Mouse (Mus musculus) liver, postnatal 0 days (tissue): ENCODE results near the gene Thap8. TPM values are rescaled to one million over a fixed set of nuclear protein-coding genes. Genes with fewer than 3 reads are reported as not detected.
"Not testable (repeated sequence)": the region's sequence is repeated elsewhere in the genome, so short reads cannot be mapped to it uniquely, and the experiment has no call there.

Source experiments
- ATAC-seq: fragments of 200-750 bp; cut with Nextera tagmentation; 2 replicates; pipeline ENCODE4 v1.8.0; 2017; ENCODE audit warnings: mild to moderate bottlenecking, moderate library complexity
- DNase-seq: peaks from one replicate; pipeline ENCODE4 v3.0.0-alpha.2; 2016
- H3K27ac ChIP-seq: fragments of 300-500 bp; sonication (generic); 2 replicates; pipeline ENCODE4 v1.5.1; 2014; ENCODE audit warnings: antibody characterized with exemption, moderate library complexity, mild to moderate bottlenecking, low read depth
- H3K27me3 ChIP-seq: fragments of 300-500 bp; sonication (generic); 2 replicates; pipeline ENCODE4 v1.6.1; 2014; ENCODE audit warnings: low read length, control low read depth, mixed read lengths; ENCODE audit not compliant: insufficient read depth
- H3K36me3 ChIP-seq: fragments of 300-500 bp; sonication (generic); replicated peaks from 2 replicates; pipeline ENCODE4 v1.6.1; 2014; ENCODE audit warnings: mild to moderate bottlenecking, control low read depth, low read length, moderate library complexity, mixed read lengths; ENCODE audit not compliant: insufficient read depth
- H3K4me1 ChIP-seq: fragments of 300-500 bp; sonication (generic); 2 replicates; pipeline ENCODE4 v1.6.1; 2014; ENCODE audit warnings: antibody characterized with exemption, mild to moderate bottlenecking, control low read depth; ENCODE audit not compliant: insufficient read depth
- H3K4me2 ChIP-seq: fragments of 300-500 bp; sonication (generic); 2 replicates; pipeline ENCODE4 v1.6.1; 2014; ENCODE audit warnings: low read depth, mild to moderate bottlenecking, low read length, moderate library complexity, mixed read lengths
- H3K4me3 ChIP-seq: fragments of 300-500 bp; sonication (generic); 2 replicates; pipeline ENCODE4 v1.5.1; 2014; ENCODE audit warnings: low read depth, low read length
- H3K9ac ChIP-seq: fragments of 300-500 bp; sonication (generic); replicated peaks from 2 replicates; pipeline ENCODE4 v1.6.1; 2014; ENCODE audit warnings: mild to moderate bottlenecking, moderate library complexity
- H3K9me3 ChIP-seq: fragments of 300-500 bp; sonication (generic); 2 replicates; pipeline ENCODE4 v1.6.1; 2016; ENCODE audit warnings: mild to moderate bottlenecking, control low read depth, low read length, mixed read lengths
- CTCF ChIP-seq: sonication (generic); IDR thresholded peaks from 2 replicates; pipeline ENCODE4 v1.5.1; 2016; ENCODE audit warnings: antibody characterized with exemption, low read depth
- EP300 ChIP-seq: IDR thresholded peaks from 2 replicates; pipeline ENCODE4 v1.6.1; 2016; ENCODE audit warnings: antibody characterized with exemption, low read depth, mild to moderate bottlenecking
- WGBS: fragments of 180-500 bp; shearing (Covaris S2); extraction: QIAGEN DNeasy Blood & Tissue Kit; methylation state at CpG from one replicate; pipeline ENCODE4 v1.1.7; 2014; ENCODE audit not compliant: insufficient replicate concordance; 5-methylcytosine and 5-hydroxymethylcytosine counted together
- polyA plus RNA-seq: library from polyadenylated mRNA; unstranded; fragments of >200 nt; fragmentation: Nextera tagmentation; extraction: Ambion mirVana; gene quantifications from 2 replicates; pipeline ENCODE4 v1.2.1, GENCODE M21; 2015

Gene Thap8
- polyA plus RNA-seq, 1 experiment from 2014 or later: 0.15 TPM

- 84% methylated on average over 15 of the region's 15 CpGs for WGBS
- Histone ChIP-seq H3K4me3 (no peak overlapping the region), H3K36me3 (0 out of 2 replicates have a peak, but pooled peaks cover 3% of the 10 kb centered on the region), H3K27ac (no peak overlapping the region), H3K4me2 (no peak overlapping the region), H3K4me1 (peaks cover 8% of the 10 kb centered on the region; the same call in 1 of the 2 replicates), H3K9me3 (no peaks in the 10 kb centered on the region), H3K9ac (no peak overlapping the region), H3K27me3 (no peaks in the 10 kb centered on the region)
- DNase-seq (no peak), ATAC-seq (no peak)
- TF ChIP-seq CTCF (no peak), EP300 (no peak)
Observed at GRCm38 (mm10) chr7:30234276-30234858, 45.5 kb upstream of the Thap8 start.

GRCm38 (mm10) chr7:30235091-30235490 lies 44.8 kb upstream of the Thap8 start:
- Histone ChIP-seq H3K27ac (no peak overlapping the region), H3K9ac (no peak overlapping the region), H3K9me3 (no peaks in the 10 kb centered on the region), H3K36me3 (0 out of 2 replicates have a peak, but pooled peaks cover 3% of the 10 kb centered on the region), H3K4me1 (peaks cover 8% of the 10 kb centered on the region; the same call in 1 of the 2 replicates), H3K4me2 (no peak overlapping the region), H3K4me3 (no peak overlapping the region), H3K27me3 (no peaks in the 10 kb centered on the region)
- WGBS: 85% methylated on average over 8 of the region's 8 CpGs
- ATAC-seq (no peak), DNase-seq (no peak)
- TF ChIP-seq EP300 (no peak), CTCF (no peak)

- ATAC-seq (no peak), DNase-seq (no peak)
- no peak within 1 kb of the TSS for H3K4me2 ChIP-seq
- no peak for TF ChIP-seq EP300
- TF ChIP-seq CTCF: no peak
- H3K27me3 ChIP-seq: no peaks in the 10 kb centered on the region
- no peaks in the 10 kb centered on the region for H3K9me3 ChIP-seq
- H3K4me3 ChIP-seq: no peak within 1 kb of the TSS
- peaks cover 8% of the 10 kb centered on the region; the same call in 1 of the 2 replicates for H3K4me1 ChIP-seq
- WGBS: 79% methylated on average over 4 of the region's 4 CpGs
- no peak within 1 kb of the TSS for H3K27ac ChIP-seq
- no peak within 1 kb of the TSS for H3K9ac ChIP-seq
- 0 out of 2 replicates have a peak, but pooled peaks cover 3% of the 10 kb centered on the region for H3K36me3 ChIP-seq
Observed at GRCm38 (mm10) chr7:30235625-30236024, 44.3 kb upstream of the Thap8 start, which contains the start of gene Ovol3. Ovol3 (minus strand) TSS chr7:30235725.

- not testable (repeated sequence) for H3K9me3 ChIP-seq, H3K4me3 ChIP-seq, H3K9ac ChIP-seq, H3K27ac ChIP-seq, H3K4me2 ChIP-seq, H3K27me3 ChIP-seq, DNase-seq, H3K36me3 ChIP-seq, H3K4me1 ChIP-seq, ATAC-seq
- WGBS: 70% methylated on average over 3 of the region's 3 CpGs
Observed at GRCm38 (mm10) chr7:30237374-30237773, 42.5 kb upstream of the Thap8 start.

- peaks cover 5% of the 10 kb centered on the region for H3K36me3 ChIP-seq
Observed at GRCm38 (mm10) chr7:30251956-30252954, 27.6 kb upstream of the Thap8 start.

GRCm38 (mm10) chr7:30265041-30265440 lies 14.9 kb upstream of the Thap8 start:
- H3K4me2 ChIP-seq: no peak overlapping the region
- no peak overlapping the region for H3K4me3 ChIP-seq
- H3K27ac ChIP-seq: no peak overlapping the region
- no peaks in the 10 kb centered on the region for H3K4me1 ChIP-seq
- 38% methylated on average over 2 of the region's 2 CpGs for WGBS
- no peak for TF ChIP-seq EP300
- TF ChIP-seq CTCF: no peak
- DNase-seq: peak; percentile 24
- ATAC-seq: peak; percentile 23; the same call in 1 of the 2 replicates
- H3K9me3 ChIP-seq: no peaks in the 10 kb centered on the region
- peaks cover 18% of the 10 kb centered on the region for H3K36me3 ChIP-seq
- H3K9ac ChIP-seq: no peak overlapping the region
- no peaks in the 10 kb centered on the region for H3K27me3 ChIP-seq

More at GRCm38 (mm10) chr7:30251956-30252954, 27.6 kb upstream of the Thap8 start:
- Histone ChIP-seq H3K4me1 (peaks cover 7% of the 10 kb centered on the region; the same call in 1 of the 2 replicates), H3K27ac (no peak overlapping the region), H3K27me3 (no peaks in the 10 kb centered on the region), H3K4me3 (no peak overlapping the region), H3K9ac (no peak overlapping the region), H3K9me3 (no peaks in the 10 kb centered on the region), H3K4me2 (no peak overlapping the region)
- ATAC-seq (peak; percentile 29; the same call in 1 of the 2 replicates), DNase-seq (no peak)
- WGBS: 71% methylated on average over 12 of the region's 12 CpGs
- TF ChIP-seq EP300 (no peak), CTCF (no peak)
